Comparison of ENCODE assay signal across 31 mouse cellular contexts in the genomic region with DNA sequence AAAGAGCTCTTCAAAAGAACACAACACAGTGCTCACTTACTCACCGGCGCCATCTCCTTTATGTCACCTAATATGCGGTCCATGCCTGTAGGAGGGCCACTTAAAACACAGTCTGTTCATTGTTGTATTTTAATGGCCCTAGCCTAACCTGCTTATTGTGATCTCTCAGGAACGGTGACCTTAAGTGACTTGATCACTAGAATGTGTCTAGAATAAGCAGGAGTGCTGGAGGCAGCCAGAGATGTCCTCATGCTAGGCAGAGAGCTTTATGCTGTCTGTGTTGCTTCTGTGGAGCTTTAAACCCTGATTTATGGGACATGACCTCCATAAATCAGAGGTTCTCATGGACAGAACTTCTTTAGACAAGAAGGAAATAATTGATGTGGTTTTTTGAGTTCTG.
DNase-seq lines count a peak whose midpoint lies in the region; ATAC-seq and TF ChIP-seq lines count a peak whose summit lies in the region.
"Had no signal": no experiment of that assay in that cellular context is flagged by ENCODE, and none has a peak within 500 bp of the region (broad histone marks: within the 10 kb centered on the region; RNA-seq: fewer than 3 reads in every experiment).

No protein-coding gene starts in this region.

- no peaks in the 10 kb centered on the region for H3K9me3 ChIP-seq in kidney, embryonic 14.5 days (ENCODE audit: control insufficient read depth, low read length)
- H3K9me3 ChIP-seq in kidney, postnatal 0 days (replicated peaks; ENCODE audit: low read length), result no peaks in the 10 kb centered on the region
- no peaks in the 10 kb centered on the region for H3K9me3 ChIP-seq in hindbrain, embryonic 12.5 days (replicated peaks)
- H3K9me3 ChIP-seq: embryonic facial prominence, embryonic 10.5 days; embryonic facial prominence, embryonic 13.5 days; forebrain, embryonic 10.5 days; forebrain, embryonic 13.5 days; G1E; heart, embryonic 10.5 days; heart, embryonic 13.5 days; hindbrain, embryonic 15.5 days had no signal

- no peak overlapping the region for H3K27ac ChIP-seq in kidney, embryonic 14.5 days (ENCODE audit: low read depth, low read length)
- H3K27ac ChIP-seq in kidney, postnatal 0 days, result no peak overlapping the region
- no peak overlapping the region for H3K27ac ChIP-seq in hindbrain, embryonic 12.5 days
- H3K27ac ChIP-seq: embryonic facial prominence, embryonic 10.5 days; embryonic facial prominence, embryonic 13.5 days; forebrain, embryonic 10.5 days; forebrain, embryonic 13.5 days; gastrocnemius, adult 2 months; heart, adult 2 months; heart, embryonic 10.5 days; heart, embryonic 13.5 days; hindbrain, embryonic 15.5 days had no signal

- no peak overlapping the region for H3K4me3 ChIP-seq in kidney, embryonic 14.5 days (ENCODE audit: low read length)
- no peak overlapping the region for H3K4me3 ChIP-seq in kidney, postnatal 0 days (replicated peaks; ENCODE audit: low read depth, low read length)
- H3K4me3 ChIP-seq in hindbrain, embryonic 12.5 days, result no peak overlapping the region
- H3K4me3 ChIP-seq: embryonic facial prominence, embryonic 10.5 days; embryonic facial prominence, embryonic 13.5 days; erythroblast, embryonic 14.5 days; forebrain, embryonic 10.5 days; forebrain, embryonic 13.5 days; gastrocnemius, adult 2 months; heart, adult 2 months; heart, embryonic 10.5 days; heart, embryonic 13.5 days; hindbrain, embryonic 15.5 days had no signal

- no peaks in the 10 kb centered on the region for H3K36me3 ChIP-seq in kidney, embryonic 14.5 days (ENCODE audit: control insufficient read depth, insufficient read depth, low read length)
- no peaks in the 10 kb centered on the region for H3K36me3 ChIP-seq in kidney, postnatal 0 days (ENCODE audit: insufficient read depth, low read length)
- H3K36me3 ChIP-seq in hindbrain, embryonic 12.5 days, result no peaks in the 10 kb centered on the region
- H3K36me3 ChIP-seq: forebrain, embryonic 10.5 days; heart, embryonic 10.5 days had no signal

- no peak overlapping the region for H3K4me2 ChIP-seq in kidney, embryonic 14.5 days (replicated peaks; ENCODE audit: low read depth, low read length)
- no peak overlapping the region for H3K4me2 ChIP-seq in kidney, postnatal 0 days (ENCODE audit: low read length)
- H3K4me2 ChIP-seq in hindbrain, embryonic 12.5 days (replicated peaks), result no peak overlapping the region
- H3K4me2 ChIP-seq: embryonic facial prominence, embryonic 13.5 days; forebrain, embryonic 13.5 days; heart, embryonic 13.5 days; hindbrain, embryonic 15.5 days had no signal

- TF ChIP-seq CTCF in kidney, postnatal 0 days (IDR thresholded peaks at IDR 0.05; ENCODE audit: low read depth), result no peak

- DNase-seq in kidney, postnatal 36 days, result no peak
- DNase-seq in kidney, postnatal 0 days (ENCODE audit: low spot score), result peak; percentile 31
- no peak for DNase-seq in kidney, adult 11 months
- DNase-seq in mesoderm, embryonic 11.5 days (ENCODE audit: low read depth, low spot score), result peak; percentile 50
- DNase-seq: adrenal gland, adult 8-10 months; adrenal gland, postnatal 25 days; B cell, adult 2 months; cerebellum, adult 11-12 months; cerebellum, adult 8-10 months; cerebellum, postnatal 10 days; cerebellum, postnatal 36 days; embryo, embryonic 11 days; gastrocnemius, adult 2 months; gastrocnemius, postnatal 14 days; heart, adult 2 months; heart, postnatal 14 days; heart, postnatal 4 days had no signal

- H3K27me3 ChIP-seq in kidney, embryonic 14.5 days (ENCODE audit: control insufficient read depth, insufficient read depth, low read length), result no peaks in the 10 kb centered on the region
- H3K27me3 ChIP-seq in kidney, postnatal 0 days (ENCODE audit: insufficient read depth, low read length), result no peaks in the 10 kb centered on the region
- H3K27me3 ChIP-seq in hindbrain, embryonic 12.5 days, result no peaks in the 10 kb centered on the region
- H3K27me3 ChIP-seq: CH12.LX; embryonic facial prominence, embryonic 13.5 days; forebrain, embryonic 13.5 days; heart, embryonic 13.5 days; hindbrain, embryonic 15.5 days had no signal

- peaks cover 10% of the 10 kb centered on the region; the same call in 1 of the 2 replicates for H3K4me1 ChIP-seq in kidney, embryonic 14.5 days (ENCODE audit: control insufficient read depth, insufficient read depth, low read length)
- no peaks in the 10 kb centered on the region; the same call in 1 of the 2 replicates for H3K4me1 ChIP-seq in kidney, postnatal 0 days (replicated peaks; ENCODE audit: insufficient read depth, low read length)
- no peaks in the 10 kb centered on the region for H3K4me1 ChIP-seq in hindbrain, embryonic 12.5 days
- H3K4me1 ChIP-seq: embryonic facial prominence, embryonic 13.5 days; forebrain, embryonic 13.5 days; heart, embryonic 10.5 days; hindbrain, embryonic 15.5 days had no signal

- H3K9ac ChIP-seq in kidney, embryonic 14.5 days (ENCODE audit: low read depth, low read length), result no peak overlapping the region
- no peak overlapping the region for H3K9ac ChIP-seq in kidney, postnatal 0 days (ENCODE audit: low read depth, low read length)
- H3K9ac ChIP-seq in hindbrain, embryonic 12.5 days, result no peak overlapping the region
- H3K9ac ChIP-seq: embryonic facial prominence, embryonic 13.5 days; forebrain, embryonic 13.5 days; heart, embryonic 13.5 days; hindbrain, embryonic 15.5 days had no signal

- peak; percentile 65; the same call in 1 of the 2 replicates for ATAC-seq in kidney, embryonic 14.5 days (ENCODE audit: low FRiP score, low TSS enrichment)
- ATAC-seq in kidney, postnatal 0 days (replicated peaks; ENCODE audit: low FRiP score, low read depth), result no peak
- no peak for ATAC-seq in hindbrain, embryonic 12.5 days (ENCODE audit: low FRiP score)
- ATAC-seq: activated CD4-positive, CD25-positive, alpha-beta regulatory T cell, adult 4 months; forebrain, embryonic 13.5 days; forebrain, embryonic 16.5 days had no signal

- 33% methylated on average over 4 of the region's 4 CpGs for WGBS in kidney, embryonic 14.5 days
- 36% methylated on average over 4 of the region's 4 CpGs for WGBS in kidney, postnatal 0 days
- 90% methylated on average over 4 of the region's 4 CpGs for WGBS in hindbrain, embryonic 12.5 days

Comparison
In these comparisons a context has a peak if more than half of its experiments do, and no peak if none do; other contexts are left out.
1. DNase-seq: peak in kidney, postnatal 0 days (single experiment) and mesoderm, embryonic 11.5 days (single experiment); none in kidney, postnatal 36 days (0 of 2) and kidney, adult 11 months (single experiment).